Mouse (Mus musculus) cerebellum, adult 11-12 months (tissue): ENCODE data around the gene Vmn1r103.
"Not testable (repeated sequence)": the region's sequence is repeated elsewhere in the genome, so short reads cannot be mapped to it uniquely, and the experiment has no call there.

Experiments
- DNase-seq: peaks from one replicate; pipeline ENCODE4 v3.0.0; 2022

Vmn1r103 gene

DNA sequence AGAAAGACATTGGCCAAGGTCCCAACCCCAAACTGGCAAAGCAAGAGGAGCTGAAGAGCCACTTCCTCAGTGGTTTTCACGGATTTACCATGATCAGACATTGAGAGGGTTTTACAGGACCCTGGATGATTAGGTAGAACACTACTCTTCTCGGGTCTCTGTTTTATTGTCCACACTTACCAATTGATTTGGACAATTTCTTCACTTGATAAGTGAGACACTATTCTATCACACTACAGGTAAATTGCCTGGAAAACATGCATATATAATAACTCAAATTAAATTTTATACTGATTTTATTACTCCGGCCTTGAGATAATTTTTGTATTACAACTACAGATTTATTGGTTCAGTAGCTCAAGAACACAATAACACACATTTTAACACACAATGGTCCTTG is at the start of gene Vmn1r103:
TSS of gene Vmn1r103 (minus strand) at position 101 of the 400 bp plus-strand sequence.
- DNase-seq, result not testable (repeated sequence)

DNA sequence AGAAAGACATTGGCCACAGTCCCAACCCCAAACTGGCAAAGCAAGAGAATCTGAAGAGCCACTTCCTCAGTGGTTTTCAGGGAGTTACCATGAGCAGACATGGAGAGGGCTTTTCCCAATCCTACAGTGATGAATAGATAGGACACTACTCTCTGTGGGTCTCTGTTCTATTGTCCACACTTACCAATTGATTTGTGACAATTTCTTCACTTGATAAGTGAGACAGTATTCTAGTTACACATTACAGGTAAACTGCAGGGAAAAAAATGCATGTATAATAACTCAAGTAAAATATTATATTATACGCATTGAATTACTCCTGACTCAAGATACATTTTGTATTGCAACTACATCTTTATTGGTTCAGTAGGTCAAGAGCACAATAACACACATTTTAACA is 35.3 kb upstream of the Vmn1r103 start, which contains the start of gene Gm5726:
TSS of gene Gm5726 (minus strand) at position 101 of the 400 bp plus-strand sequence.
- not testable (repeated sequence) for DNase-seq

DNA sequence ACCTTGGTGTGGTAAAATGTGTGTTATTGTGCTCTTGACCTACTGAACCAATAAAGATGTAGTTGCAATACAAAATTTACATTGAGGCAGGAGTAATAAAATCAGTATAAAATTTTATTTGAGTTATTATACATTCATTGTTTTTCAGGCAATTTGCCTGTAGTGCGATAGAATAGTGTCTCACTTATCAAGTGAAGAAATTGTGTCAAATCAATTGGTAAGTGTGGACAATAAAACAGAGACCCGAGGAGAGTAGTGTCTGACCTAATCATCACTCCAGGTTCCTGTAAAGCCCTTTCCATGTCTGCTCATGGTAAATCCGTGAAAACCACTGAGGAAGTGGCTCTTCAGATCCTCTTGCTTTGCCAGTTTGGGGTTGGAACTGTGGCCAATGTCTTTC is 23.2 kb upstream of the Vmn1r103 start, which contains the start of gene Vmn1r104:
TSS of gene Vmn1r104 (plus strand) at position 301 of the 400 bp plus-strand sequence.
- not testable (repeated sequence) for DNase-seq

DNA sequence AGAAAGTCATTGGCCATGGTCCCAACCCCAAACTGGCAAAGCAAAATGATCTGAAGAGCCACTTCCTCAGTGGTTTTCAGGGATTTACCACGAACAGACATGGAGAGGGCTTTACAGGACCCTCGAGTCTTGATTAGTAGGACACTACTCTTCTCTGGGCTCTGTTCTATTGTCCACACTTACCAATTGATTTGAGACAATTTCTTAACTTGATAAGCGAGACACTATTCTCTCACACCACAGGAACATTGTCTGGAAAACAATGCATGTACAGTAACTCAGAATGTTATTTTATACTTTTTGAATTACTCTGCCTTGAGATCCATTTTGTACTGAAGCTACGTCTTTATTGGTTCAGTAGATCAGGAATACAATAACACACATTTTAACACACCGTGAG is 35.5 kb downstream of the Vmn1r103 start, which contains the start of gene Gm10670:
TSS of gene Gm10670 (minus strand) at position 101 of the 400 bp plus-strand sequence.
- not testable (repeated sequence) for DNase-seq
